Mouse (Mus musculus): ENCODE measurements at regions not wholly inside any gene's neighbourhood (a gene's known extent, or its start where the extent isn't known, plus 50 kb on each side); places are given as distances from the start of the nearest gene placed in this dataset.

- no peak overlapping the region for H3K27ac ChIP-seq (ENCODE audit: low read depth, low read length)
- peak; percentile 53; the same call in 1 of the 2 replicates for ATAC-seq
- H3K4me3 ChIP-seq (ENCODE audit: low read depth, low read length) = no peak overlapping the region
- TF ChIP-seq CTCF (IDR thresholded peaks at IDR 0.05; ENCODE audit: low read depth) = peak; percentile 85
- H3K9me3 ChIP-seq (ENCODE audit: control insufficient read depth) = no peaks in the 10 kb centered on the region
- no peak overlapping the region for H3K4me2 ChIP-seq (replicated peaks; ENCODE audit: low read depth)
- WGBS = 49% methylated on average over 16 of the region's 16 CpGs
- H3K36me3 ChIP-seq (ENCODE audit: control insufficient read depth, insufficient read depth) = no peaks in the 10 kb centered on the region
- no peak overlapping the region for H3K9ac ChIP-seq (ENCODE audit: low read depth, low read length)
- no peaks in the 10 kb centered on the region for H3K27me3 ChIP-seq (replicated peaks; ENCODE audit: control insufficient read depth, insufficient read depth, low read length)
- H3K4me1 ChIP-seq (replicated peaks; ENCODE audit: control insufficient read depth, insufficient read depth, low read length) = no peaks in the 10 kb centered on the region
Measured at GRCm38 (mm10) chr2:146633329-146634070, 121.4 kb upstream of the Ralgapa2 start.

- 0 out of 2 replicates have a peak, but pooled peaks have one; percentile 15 for TF ChIP-seq CTCF (IDR thresholded peaks at IDR 0.05; ENCODE audit: low read depth)
- Histone ChIP-seq H3K36me3 (ENCODE audit: control insufficient read depth, insufficient read depth) (no peaks in the 10 kb centered on the region), H3K27ac (ENCODE audit: low read depth, low read length) (no peak overlapping the region), H3K4me2 (replicated peaks; ENCODE audit: low read depth) (no peak overlapping the region), H3K4me3 (ENCODE audit: low read depth, low read length) (no peak overlapping the region), H3K27me3 (replicated peaks; ENCODE audit: control insufficient read depth, insufficient read depth, low read length) (no peaks in the 10 kb centered on the region), H3K9me3 (ENCODE audit: control insufficient read depth) (no peaks in the 10 kb centered on the region), H3K9ac (ENCODE audit: low read depth, low read length) (no peak overlapping the region), H3K4me1 (replicated peaks; ENCODE audit: control insufficient read depth, insufficient read depth, low read length) (no peaks in the 10 kb centered on the region)
- no peak for ATAC-seq
- 55% methylated on average over 5 of the region's 5 CpGs for WGBS
Measured at GRCm38 (mm10) chr2:146637573-146637972, 125.4 kb upstream of the Ralgapa2 start.

GRCm38 (mm10) chr2:146646237-146646972 lies 134.3 kb upstream of the Ralgapa2 start:
- Histone ChIP-seq H3K9ac (ENCODE audit: low read depth, low read length) (no peak overlapping the region), H3K4me3 (ENCODE audit: low read depth, low read length) (no peak overlapping the region), H3K36me3 (ENCODE audit: control insufficient read depth, insufficient read depth) (no peaks in the 10 kb centered on the region), H3K27me3 (replicated peaks; ENCODE audit: control insufficient read depth, insufficient read depth, low read length) (no peaks in the 10 kb centered on the region), H3K9me3 (ENCODE audit: control insufficient read depth) (no peaks in the 10 kb centered on the region), H3K27ac (ENCODE audit: low read depth, low read length) (no peak overlapping the region), H3K4me2 (replicated peaks; ENCODE audit: low read depth) (no peak overlapping the region), H3K4me1 (replicated peaks; ENCODE audit: control insufficient read depth, insufficient read depth, low read length) (no peaks in the 10 kb centered on the region)
- WGBS = 68% methylated on average over 16 of the region's 16 CpGs
- no peak for ATAC-seq
- TF ChIP-seq CTCF (IDR thresholded peaks at IDR 0.05; ENCODE audit: low read depth) = no peak

- ATAC-seq = no peak
Measured at GRCm38 (mm10) chr2:146646973-146647282, 134.8 kb upstream of the Ralgapa2 start.

DNA sequence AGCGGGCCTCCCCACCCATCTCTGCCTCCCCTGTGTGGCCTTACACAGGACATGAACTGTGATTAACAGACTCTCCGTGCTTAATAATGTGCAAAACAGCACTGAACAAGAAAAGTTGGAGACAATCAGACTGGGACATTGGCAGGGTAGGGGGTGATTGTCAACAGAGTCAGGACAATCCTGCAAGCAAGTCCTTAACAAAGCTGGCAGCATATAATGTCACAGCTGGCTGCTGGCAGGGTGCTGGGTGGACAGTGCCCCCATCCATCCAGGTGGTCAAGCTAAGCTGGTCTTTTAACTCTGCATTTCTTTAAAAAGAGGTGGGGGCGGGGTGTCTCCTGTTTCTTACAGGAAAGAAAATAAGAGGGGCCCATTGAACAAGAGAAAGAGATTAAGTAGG lies 149.2 kb upstream of the Ralgapa2 start:
- Histone ChIP-seq H3K9me3 (ENCODE audit: control insufficient read depth) (no peaks in the 10 kb centered on the region), H3K36me3 (ENCODE audit: control insufficient read depth, insufficient read depth) (no peaks in the 10 kb centered on the region), H3K9ac (ENCODE audit: low read depth, low read length) (no peak overlapping the region), H3K4me1 (replicated peaks; ENCODE audit: control insufficient read depth, insufficient read depth, low read length) (no peaks in the 10 kb centered on the region), H3K27ac (ENCODE audit: low read depth, low read length) (no peak overlapping the region), H3K4me3 (ENCODE audit: low read depth, low read length) (no peak overlapping the region), H3K4me2 (replicated peaks; ENCODE audit: low read depth) (no peak overlapping the region), H3K27me3 (replicated peaks; ENCODE audit: control insufficient read depth, insufficient read depth, low read length) (no peaks in the 10 kb centered on the region)
- TF ChIP-seq CTCF (IDR thresholded peaks at IDR 0.05; ENCODE audit: low read depth) = no peak
- ATAC-seq = no peak
- WGBS = 70% methylated on average over 3 of the region's 3 CpGs

More at GRCm38 (mm10) chr2:146646973-146647282, 134.8 kb upstream of the Ralgapa2 start:
- H3K27me3 ChIP-seq (replicated peaks; ENCODE audit: control insufficient read depth, insufficient read depth, low read length) = no peaks in the 10 kb centered on the region
- H3K4me2 ChIP-seq (replicated peaks; ENCODE audit: low read depth) = no peak overlapping the region
- no peaks in the 10 kb centered on the region for H3K4me1 ChIP-seq (replicated peaks; ENCODE audit: control insufficient read depth, insufficient read depth, low read length)
- no peak overlapping the region for H3K27ac ChIP-seq (ENCODE audit: low read depth, low read length)
- no peak overlapping the region for H3K9ac ChIP-seq (ENCODE audit: low read depth, low read length)
- H3K4me3 ChIP-seq (ENCODE audit: low read depth, low read length) = no peak overlapping the region
- no peak for TF ChIP-seq CTCF (IDR thresholded peaks at IDR 0.05; ENCODE audit: low read depth)
- H3K36me3 ChIP-seq (ENCODE audit: control insufficient read depth, insufficient read depth) = no peaks in the 10 kb centered on the region
- H3K9me3 ChIP-seq (ENCODE audit: control insufficient read depth) = no peaks in the 10 kb centered on the region
- 88% methylated on average over 2 of the region's 2 CpGs for WGBS

- H3K27me3 ChIP-seq (replicated peaks; ENCODE audit: control insufficient read depth, insufficient read depth, low read length) = no peaks in the 10 kb centered on the region
- no peak overlapping the region for H3K9ac ChIP-seq (ENCODE audit: low read depth, low read length)
- no peaks in the 10 kb centered on the region for H3K9me3 ChIP-seq (ENCODE audit: control insufficient read depth)
- no peaks in the 10 kb centered on the region for H3K4me1 ChIP-seq (replicated peaks; ENCODE audit: control insufficient read depth, insufficient read depth, low read length)
- no peak overlapping the region for H3K4me3 ChIP-seq (ENCODE audit: low read depth, low read length)
- H3K36me3 ChIP-seq (ENCODE audit: control insufficient read depth, insufficient read depth) = no peaks in the 10 kb centered on the region
- no peak overlapping the region for H3K27ac ChIP-seq (ENCODE audit: low read depth, low read length)
- no peak for ATAC-seq
- WGBS = 74% methylated on average over 2 of the region's 2 CpGs
- no peak overlapping the region for H3K4me2 ChIP-seq (replicated peaks; ENCODE audit: low read depth)
- no peak for TF ChIP-seq CTCF (IDR thresholded peaks at IDR 0.05; ENCODE audit: low read depth)
Measured at GRCm38 (mm10) chr2:146672761-146673160, 160.6 kb upstream of the Ralgapa2 start.

Data from intestine, postnatal 0 days (tissue).